Mouse (Mus musculus): Measurements from ENCODE around the gene Trim66.

DNA sequence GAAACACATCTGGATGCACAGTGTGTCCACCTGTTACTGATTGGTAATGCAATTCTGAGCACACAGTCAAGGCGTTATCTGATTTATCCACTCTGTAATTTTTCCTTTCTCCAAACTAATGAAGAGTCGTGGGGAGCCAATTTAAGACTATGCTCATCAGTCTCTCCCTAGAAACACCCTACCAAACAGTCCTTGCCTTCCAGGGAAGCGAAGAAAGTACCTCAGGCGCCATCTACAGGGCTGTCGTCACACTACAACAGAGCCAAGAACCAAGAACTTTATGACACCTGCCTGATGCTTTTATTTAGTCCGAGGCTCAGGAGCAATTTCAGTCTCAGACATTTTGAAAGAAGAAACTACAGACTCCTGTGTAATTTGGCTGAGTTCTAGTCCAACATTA is 62.9 kb downstream of the Trim66 start:
- TF ChIP-seq POLR2A (IDR thresholded peaks at IDR 0.05; ENCODE audit: borderline replicate concordance, control insufficient read depth, low read depth, low read length), result no peak
- TF ChIP-seq CTCF (IDR thresholded peaks at IDR 0.05; ENCODE audit: control insufficient read depth, insufficient read depth, low read length), result peak; percentile 39; the same call in 1 of the 2 replicates

Data from bone marrow, adult 2 months (tissue).